Mouse (Mus musculus): ENCODE results near the gene Notch4. TPM values are rescaled to one million over a fixed set of nuclear protein-coding genes. Genes with fewer than 3 reads are reported as not detected.

The Notch4 gene
- polyA plus RNA-seq, 1 experiment: 16.7 TPM

- H3K4me1 ChIP-seq (ENCODE audit: control insufficient read depth, insufficient read depth, insufficient read length, low read length): peaks cover 7% of the 10 kb centered on the region
- no peak overlapping the region for H3K27ac ChIP-seq (ENCODE audit: insufficient read depth, low read depth, low read length)
- TF ChIP-seq CTCF (IDR thresholded peaks at IDR 0.05; ENCODE audit: extremely low read depth, insufficient read length, insufficient replicate concordance, low read depth, low read length) (no peak), POLR2A (IDR thresholded peaks at IDR 0.05; ENCODE audit: low read depth, low read length) (no peak)
- H3K36me3 ChIP-seq (ENCODE audit: control insufficient read depth, insufficient read depth, low read length): no peaks in the 10 kb centered on the region
- H3K27me3 ChIP-seq (ENCODE audit: control insufficient read depth, insufficient read depth, low read length): no peaks in the 10 kb centered on the region
- no peak overlapping the region for H3K4me3 ChIP-seq (ENCODE audit: low read depth, low read length)
- 77% methylated on average over 7 of the region's 7 CpGs for WGBS
These were observed 5.0 kb upstream of the Notch4 start for GRCm38 (mm10) chr17:34559116-34559515.

DNA sequence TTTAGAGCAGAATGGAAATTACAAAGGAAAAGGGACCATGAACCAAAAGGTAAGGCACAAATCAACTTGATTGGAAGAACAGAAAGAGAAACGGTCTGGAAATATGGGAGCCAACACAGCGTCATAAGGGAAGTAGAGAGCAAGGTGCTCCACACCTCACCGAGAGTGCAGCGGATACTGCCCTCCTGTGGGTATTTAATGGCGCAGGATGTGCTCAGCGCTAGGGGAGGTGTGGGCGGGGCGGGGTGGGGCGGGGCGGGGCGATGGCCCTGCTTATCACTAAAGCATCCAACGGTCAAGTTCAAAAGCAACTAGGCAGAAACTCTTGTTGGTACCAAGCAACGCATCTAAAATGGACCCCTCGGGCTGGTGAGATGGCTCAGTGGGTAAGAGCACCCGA, 4.2 kb upstream of the Notch4 start:
- Histone ChIP-seq H3K27ac (ENCODE audit: insufficient read depth, low read depth, low read length) (peak overlapping the region; percentile 25; the same call in 1 of the 2 replicates), H3K36me3 (ENCODE audit: control insufficient read depth, insufficient read depth, low read length) (no peaks in the 10 kb centered on the region), H3K4me1 (ENCODE audit: control insufficient read depth, insufficient read depth, insufficient read length, low read length) (peaks cover 10% of the 10 kb centered on the region), H3K4me3 (ENCODE audit: low read depth, low read length) (no peak overlapping the region), H3K27me3 (ENCODE audit: control insufficient read depth, insufficient read depth, low read length) (no peaks in the 10 kb centered on the region)
- 17% methylated on average over 15 of the region's 15 CpGs for WGBS
- no peak for TF ChIP-seq POLR2A (IDR thresholded peaks at IDR 0.05; ENCODE audit: low read depth, low read length)
- TF ChIP-seq CTCF (IDR thresholded peaks at IDR 0.05; ENCODE audit: extremely low read depth, insufficient read length, insufficient replicate concordance, low read depth, low read length): peak; percentile 44; the same call in 1 of the 2 replicates

DNA sequence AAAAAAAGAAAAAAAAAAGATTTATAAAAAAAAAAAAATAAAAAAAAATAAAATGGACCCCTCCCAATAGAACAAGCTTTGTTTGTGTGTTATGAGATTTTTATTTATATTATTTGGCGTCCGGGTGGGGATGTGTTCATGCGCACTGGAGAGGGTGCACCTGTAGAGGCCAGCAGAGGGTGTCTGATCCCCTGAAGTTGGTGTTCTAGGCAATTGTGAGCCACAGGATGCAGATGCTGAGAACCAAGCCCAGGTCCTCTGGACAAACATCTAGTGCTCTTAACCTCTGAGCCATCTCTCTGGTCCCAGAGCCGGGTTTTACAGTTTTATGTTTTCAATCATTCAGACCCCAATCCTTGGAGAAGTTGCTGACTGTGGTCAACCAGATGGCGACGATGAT, 3.6 kb upstream of the Notch4 start:
- 93% methylated on average over 6 of the region's 6 CpGs for WGBS

DNA sequence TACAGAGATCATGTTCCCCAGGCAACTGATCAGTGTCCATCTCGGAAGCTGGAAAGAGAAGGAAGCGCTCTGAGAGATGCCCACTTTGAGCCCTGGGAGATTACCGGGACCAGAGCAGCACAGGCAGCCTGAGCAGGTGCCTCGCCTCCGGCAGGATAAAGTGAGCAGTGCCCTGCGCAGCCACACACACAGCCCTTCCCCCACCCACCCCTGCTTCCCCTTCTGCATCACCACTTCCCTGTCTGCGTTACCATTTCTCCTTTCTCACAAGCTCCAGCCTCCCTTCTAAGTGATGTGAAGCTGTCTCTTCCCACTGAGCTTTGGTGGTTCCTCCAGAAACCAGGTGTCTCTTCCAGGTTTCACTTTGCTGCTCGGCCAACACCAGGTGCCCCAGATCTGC, 2.9 kb upstream of the Notch4 start:
- peak overlapping the region; percentile 30; the same call in 1 of the 2 replicates for H3K27ac ChIP-seq (ENCODE audit: insufficient read depth, low read depth, low read length)
- H3K36me3 ChIP-seq (ENCODE audit: control insufficient read depth, insufficient read depth, low read length): no peaks in the 10 kb centered on the region
- H3K27me3 ChIP-seq (ENCODE audit: control insufficient read depth, insufficient read depth, low read length): no peaks in the 10 kb centered on the region
- peaks cover 10% of the 10 kb centered on the region for H3K4me1 ChIP-seq (ENCODE audit: control insufficient read depth, insufficient read depth, insufficient read length, low read length)
- no peak for TF ChIP-seq POLR2A (IDR thresholded peaks at IDR 0.05; ENCODE audit: low read depth, low read length)
- TF ChIP-seq CTCF (IDR thresholded peaks at IDR 0.05; ENCODE audit: extremely low read depth, insufficient read length, insufficient replicate concordance, low read depth, low read length): no peak
- WGBS: 63% methylated on average over 8 of the region's 8 CpGs
- peak overlapping the region; percentile 43 for H3K4me3 ChIP-seq (ENCODE audit: low read depth, low read length)

More for the DNA sequence above, 3.6 kb upstream of the Notch4 start:
- H3K27ac ChIP-seq (ENCODE audit: insufficient read depth, low read depth, low read length): no peak overlapping the region
- no peaks in the 10 kb centered on the region for H3K36me3 ChIP-seq (ENCODE audit: control insufficient read depth, insufficient read depth, low read length)
- no peak overlapping the region for H3K4me3 ChIP-seq (ENCODE audit: low read depth, low read length)
- H3K4me1 ChIP-seq (ENCODE audit: control insufficient read depth, insufficient read depth, insufficient read length, low read length): peaks cover 10% of the 10 kb centered on the region
- H3K27me3 ChIP-seq (ENCODE audit: control insufficient read depth, insufficient read depth, low read length): no peaks in the 10 kb centered on the region
- TF ChIP-seq CTCF (IDR thresholded peaks at IDR 0.05; ENCODE audit: extremely low read depth, insufficient read length, insufficient replicate concordance, low read depth, low read length) (peak; percentile 13; the same call in 1 of the 2 replicates), POLR2A (IDR thresholded peaks at IDR 0.05; ENCODE audit: low read depth, low read length) (no peak)

DNA sequence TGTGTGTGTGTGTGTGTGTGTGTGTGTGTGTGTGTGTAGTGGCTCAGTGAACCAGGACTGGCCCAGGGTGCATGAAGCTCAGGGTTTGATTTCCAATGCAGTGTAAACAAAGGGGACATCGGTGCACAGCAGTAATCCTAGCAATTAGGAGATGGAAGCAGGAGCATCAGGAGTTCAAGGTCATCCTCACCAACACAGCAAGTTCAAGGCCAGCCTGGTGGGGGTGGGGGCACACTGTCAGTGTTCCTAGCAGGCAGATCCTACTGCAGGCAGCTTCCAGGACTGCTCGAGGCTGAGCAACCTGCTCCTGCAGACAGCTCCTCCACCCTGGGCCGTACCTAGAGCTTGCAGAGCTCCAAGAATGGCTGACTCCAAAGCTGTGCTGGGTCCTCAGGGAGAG, 1.5 kb upstream of the Notch4 start:
- H3K27ac ChIP-seq (ENCODE audit: insufficient read depth, low read depth, low read length): no peak overlapping the region
- WGBS: 67% methylated on average over 3 of the region's 3 CpGs
- TF ChIP-seq CTCF (IDR thresholded peaks at IDR 0.05; ENCODE audit: extremely low read depth, insufficient read length, insufficient replicate concordance, low read depth, low read length) (no peak), POLR2A (IDR thresholded peaks at IDR 0.05; ENCODE audit: low read depth, low read length) (no peak)
- H3K4me3 ChIP-seq (ENCODE audit: low read depth, low read length): no peak overlapping the region
- peaks cover 16% of the 10 kb centered on the region for H3K4me1 ChIP-seq (ENCODE audit: control insufficient read depth, insufficient read depth, insufficient read length, low read length)
- no peaks in the 10 kb centered on the region for H3K36me3 ChIP-seq (ENCODE audit: control insufficient read depth, insufficient read depth, low read length)
- no peaks in the 10 kb centered on the region for H3K27me3 ChIP-seq (ENCODE audit: control insufficient read depth, insufficient read depth, low read length)

DNA sequence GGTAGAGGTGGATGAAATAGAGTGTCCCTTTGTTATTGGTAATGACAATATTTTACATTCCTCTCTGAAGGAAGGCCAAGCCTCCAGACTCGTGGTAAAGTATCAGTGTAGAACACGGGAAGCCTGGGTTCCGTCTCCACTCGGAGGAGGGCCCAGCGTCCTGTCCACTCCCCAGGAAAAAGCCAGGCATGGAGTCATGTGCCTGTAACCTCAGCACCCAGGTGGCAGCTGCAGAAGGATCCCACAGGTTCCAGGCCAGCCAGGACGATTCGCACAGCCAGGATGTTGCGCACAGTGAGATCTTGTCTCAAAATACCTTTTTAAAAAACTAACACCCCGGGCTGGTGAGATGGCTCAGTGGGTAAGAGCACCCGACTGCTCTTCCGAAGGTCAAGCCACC, 714 bp upstream of the Notch4 start:
- Histone ChIP-seq H3K4me3 (ENCODE audit: low read depth, low read length) (no peak overlapping the region), H3K4me1 (ENCODE audit: control insufficient read depth, insufficient read depth, insufficient read length, low read length) (peaks cover 18% of the 10 kb centered on the region), H3K27me3 (ENCODE audit: control insufficient read depth, insufficient read depth, low read length) (no peaks in the 10 kb centered on the region), H3K27ac (ENCODE audit: insufficient read depth, low read depth, low read length) (no peak overlapping the region), H3K36me3 (ENCODE audit: control insufficient read depth, insufficient read depth, low read length) (no peaks in the 10 kb centered on the region)
- TF ChIP-seq CTCF (IDR thresholded peaks at IDR 0.05; ENCODE audit: extremely low read depth, insufficient read length, insufficient replicate concordance, low read depth, low read length) (no peak), POLR2A (IDR thresholded peaks at IDR 0.05; ENCODE audit: low read depth, low read length) (no peak)
- WGBS: 80% methylated on average over 11 of the region's 11 CpGs

DNA sequence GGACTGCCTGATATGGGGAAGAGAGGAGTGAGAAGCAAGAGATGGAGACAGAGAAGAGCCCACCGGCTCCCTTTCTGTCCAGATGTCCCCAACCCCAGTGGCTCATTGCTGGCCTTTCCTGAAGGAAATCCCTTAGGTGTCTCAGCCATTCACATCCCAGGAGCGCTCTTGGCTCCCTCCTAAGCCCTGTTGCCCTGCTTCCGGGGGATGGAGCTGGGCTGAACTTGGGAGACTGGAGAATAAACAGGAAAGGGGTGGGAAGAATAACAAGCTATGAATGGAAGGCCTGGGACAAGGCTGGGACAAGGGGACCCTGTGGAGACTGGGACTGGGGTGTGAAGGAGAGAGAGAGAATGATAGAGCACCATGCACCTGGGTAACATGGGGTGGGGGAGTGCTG, 728 bp downstream of the Notch4 start:
- TF ChIP-seq CTCF (IDR thresholded peaks at IDR 0.05; ENCODE audit: extremely low read depth, insufficient read length, insufficient replicate concordance, low read depth, low read length) (no peak), POLR2A (IDR thresholded peaks at IDR 0.05; ENCODE audit: low read depth, low read length) (no peak)
- Histone ChIP-seq H3K36me3 (ENCODE audit: control insufficient read depth, insufficient read depth, low read length) (no peaks in the 10 kb centered on the region), H3K27me3 (ENCODE audit: control insufficient read depth, insufficient read depth, low read length) (no peaks in the 10 kb centered on the region), H3K4me3 (ENCODE audit: low read depth, low read length) (peak overlapping the region; percentile 37), H3K27ac (ENCODE audit: insufficient read depth, low read depth, low read length) (peak overlapping the region; percentile 45), H3K4me1 (ENCODE audit: control insufficient read depth, insufficient read depth, insufficient read length, low read length) (peaks cover 17% of the 10 kb centered on the region)
- WGBS: 73% methylated on average over 3 of the region's 3 CpGs

Data from small intestine, adult 2 months (tissue).